26 mouse cellular contexts compared by ENCODE assay signal in the genomic region with DNA sequence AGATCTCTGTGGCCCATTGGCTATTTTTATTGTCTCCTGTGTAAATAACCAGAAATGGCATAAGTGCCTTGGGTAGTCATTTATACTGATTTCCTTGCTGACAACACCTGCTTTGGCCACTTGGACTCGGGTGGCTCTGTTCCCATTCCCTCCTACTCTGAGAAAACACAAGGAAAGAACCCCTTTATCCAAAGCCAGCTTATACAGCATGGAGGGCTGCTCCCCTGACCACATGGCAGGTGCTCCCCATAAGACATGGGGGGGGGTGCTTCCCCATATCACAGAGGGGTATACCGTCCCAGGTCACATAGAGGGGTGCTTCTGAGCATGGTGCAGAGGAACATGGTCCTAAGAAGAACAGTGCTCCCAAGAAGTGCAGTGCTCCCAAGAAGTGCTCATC. TPM values are rescaled to one million over a fixed set of nuclear protein-coding genes. Genes with fewer than 3 reads are reported as not detected.
"Had no signal": no experiment of that assay in that cellular context is flagged by ENCODE, and none has a peak within 500 bp of the region (broad histone marks: within the 10 kb centered on the region; RNA-seq: fewer than 3 reads in every experiment).

No protein-coding gene starts in this region.

- H3K36me3 ChIP-seq: liver, embryonic 13.5 days; midbrain, embryonic 12.5 days; midbrain, embryonic 15.5 days; neural tube, embryonic 12.5 days; neural tube, embryonic 15.5 days had no signal

- ATAC-seq: intestine, postnatal 0 days; lung, postnatal 0 days; midbrain, embryonic 15.5 days had no signal

- H3K27me3 ChIP-seq: liver, embryonic 13.5 days; midbrain, embryonic 12.5 days; midbrain, embryonic 15.5 days; neural tube, embryonic 12.5 days; neural tube, embryonic 15.5 days had no signal

- H3K4me2 ChIP-seq: liver, embryonic 13.5 days; lung, embryonic 14.5 days; midbrain, embryonic 12.5 days; midbrain, embryonic 15.5 days; neural tube, embryonic 12.5 days; neural tube, embryonic 15.5 days had no signal

- H3K4me3 ChIP-seq: layer of hippocampus, adult 2 months; liver, embryonic 13.5 days; midbrain, embryonic 12.5 days; midbrain, embryonic 15.5 days; neural tube, embryonic 12.5 days; neural tube, embryonic 15.5 days had no signal

- H3K4me1 ChIP-seq: liver, embryonic 13.5 days; midbrain, embryonic 12.5 days; midbrain, embryonic 15.5 days; neural tube, embryonic 12.5 days; neural tube, embryonic 15.5 days had no signal

- DNase-seq: kidney, adult 2 months; kidney, postnatal 25 days; liver, embryonic 13.5 days; lung, embryonic 14.5 days; right cerebral cortex, adult 18-20 months; right cerebral cortex, postnatal 25 days; thymus, postnatal 25 days had no signal

- H3K9me3 ChIP-seq: liver, embryonic 13.5 days; midbrain, embryonic 12.5 days; midbrain, embryonic 15.5 days; neural tube, embryonic 12.5 days; neural tube, embryonic 15.5 days had no signal

- H3K27ac ChIP-seq: kidney, postnatal 0 days; layer of hippocampus, adult 2 months; liver, embryonic 13.5 days; macrophage; midbrain, embryonic 12.5 days; midbrain, embryonic 15.5 days; neural tube, embryonic 12.5 days; neural tube, embryonic 15.5 days had no signal

- H3K9ac ChIP-seq: liver, embryonic 13.5 days; lung, embryonic 14.5 days; midbrain, embryonic 12.5 days; midbrain, embryonic 15.5 days; neural tube, embryonic 12.5 days; neural tube, embryonic 15.5 days had no signal

RNA-seq across cellular contexts. Expression of a gene that starts 57.8 kb away (rescaled TPM):
- total RNA-seq: layer of hippocampus, adult 2 months; layer of hippocampus, postnatal 25 days; left cerebral cortex, adult 18-20 months; left cerebral cortex, postnatal 25 days had no signal
- polyA plus RNA-seq: intestine, postnatal 0 days; kidney, adult 2 months; kidney, embryonic 14.5 days; kidney, postnatal 0 days; large intestine, adult 2 months; limb, embryonic 11.5 days; limb, embryonic 14.5 days; liver, embryonic 13.5 days; liver, embryonic 16.5 days; lung, embryonic 14.5 days; lung, postnatal 0 days; macrophage; midbrain, embryonic 12.5 days; midbrain, embryonic 15.5 days; neural tube, embryonic 12.5 days; neural tube, embryonic 15.5 days; stomach, embryonic 14.5 days; thymus, postnatal 0 days had no signal
